Mouse (Mus musculus): Measurements from ENCODE around the gene Oxgr1. TPM values are rescaled to one million over a fixed set of nuclear protein-coding genes. Genes with fewer than 3 reads are reported as not detected.
"Not testable (repeated sequence)": the region's sequence is repeated elsewhere in the genome, so short reads cannot be mapped to it uniquely, and the experiment has no call there.

Oxgr1 gene
- polyA plus RNA-seq, 1 experiment from 2014 or later = not detected

DNA sequence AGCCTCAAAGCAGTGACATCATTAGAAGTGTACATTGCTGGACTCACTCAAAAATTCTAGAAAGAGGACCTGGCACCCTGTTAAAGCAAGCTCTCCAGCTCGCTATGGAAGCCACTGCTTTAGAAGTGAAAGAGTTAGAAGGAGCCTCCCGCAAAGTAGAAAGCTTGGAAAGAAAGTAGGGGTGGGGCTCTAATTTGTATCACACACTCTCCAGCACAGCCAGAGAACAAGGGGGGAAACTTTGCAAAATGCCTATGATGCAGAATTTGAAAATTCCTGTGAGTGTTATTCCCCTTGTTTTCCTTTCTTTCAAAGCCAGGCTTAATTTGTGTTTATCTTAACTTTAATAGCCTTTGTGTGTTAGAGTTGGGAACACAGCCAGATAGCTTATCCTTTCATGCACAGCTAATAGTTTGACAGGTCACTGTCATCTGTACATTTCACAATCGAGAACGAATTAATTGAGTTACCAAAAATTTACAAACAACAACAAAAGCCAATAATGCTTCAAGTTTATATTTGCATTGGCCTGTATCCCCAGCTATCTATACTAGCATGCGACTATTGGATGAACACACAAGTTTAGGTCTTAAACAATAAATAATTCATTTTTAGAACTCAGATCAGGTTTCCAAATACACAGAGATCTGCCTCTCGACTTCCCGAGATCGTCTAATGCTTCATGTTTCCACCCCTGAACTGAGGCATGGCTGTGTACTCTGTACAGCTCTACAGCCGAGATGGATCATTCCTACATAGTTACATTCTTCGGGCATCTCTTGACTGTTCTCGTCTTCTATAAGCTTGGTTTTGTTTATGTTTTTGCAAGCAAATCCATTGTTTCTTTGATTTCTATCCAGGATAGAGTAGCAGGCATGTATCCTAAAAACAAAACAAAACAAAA is 32.0 kb downstream of the Oxgr1 start:
- 83% methylated on average over 11 of the region's 11 CpGs for WGBS
- no peaks in the 10 kb centered on the region for H3K27me3 ChIP-seq (replicated peaks; ENCODE audit: low read depth, poor library complexity, severe bottlenecking)
- no peak overlapping the region for H3K4me3 ChIP-seq
- no peak for DNase-seq (ENCODE audit: low spot score)
- H3K27ac ChIP-seq (replicated peaks) = no peak overlapping the region
- no peaks in the 10 kb centered on the region for H3K36me3 ChIP-seq (replicated peaks)
- no peaks in the 10 kb centered on the region for H3K9me3 ChIP-seq
- H3K4me1 ChIP-seq = no peaks in the 10 kb centered on the region

DNA sequence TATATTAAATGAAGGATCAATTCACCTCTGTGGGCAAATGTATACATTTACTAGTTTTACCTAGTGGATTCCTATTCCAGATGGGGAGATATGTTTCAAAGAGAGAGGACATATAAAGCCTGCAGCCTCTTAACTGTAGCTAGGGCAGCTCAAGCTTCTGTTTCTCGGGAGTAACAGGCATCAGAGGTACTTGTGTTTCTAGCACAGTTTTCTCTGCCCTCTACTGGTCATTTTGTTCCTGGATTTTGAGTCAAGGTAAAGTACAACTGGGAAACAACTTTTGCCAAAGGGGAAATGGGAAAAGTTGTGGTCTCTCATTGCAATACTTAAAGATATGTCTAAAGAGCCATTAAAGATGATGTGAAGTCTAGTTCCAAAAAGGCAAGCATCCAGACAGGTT is 37.1 kb downstream of the Oxgr1 start:
- Histone ChIP-seq H3K9me3 (no peaks in the 10 kb centered on the region), H3K36me3 (replicated peaks) (no peaks in the 10 kb centered on the region), H3K4me1 (no peaks in the 10 kb centered on the region), H3K27me3 (replicated peaks; ENCODE audit: low read depth, poor library complexity, severe bottlenecking) (no peaks in the 10 kb centered on the region), H3K27ac (replicated peaks) (no peak overlapping the region), H3K4me3 (no peak overlapping the region)
- WGBS = 33% methylated on average over 1 of the region's 1 CpGs
- DNase-seq (ENCODE audit: low spot score) = no peak

DNA sequence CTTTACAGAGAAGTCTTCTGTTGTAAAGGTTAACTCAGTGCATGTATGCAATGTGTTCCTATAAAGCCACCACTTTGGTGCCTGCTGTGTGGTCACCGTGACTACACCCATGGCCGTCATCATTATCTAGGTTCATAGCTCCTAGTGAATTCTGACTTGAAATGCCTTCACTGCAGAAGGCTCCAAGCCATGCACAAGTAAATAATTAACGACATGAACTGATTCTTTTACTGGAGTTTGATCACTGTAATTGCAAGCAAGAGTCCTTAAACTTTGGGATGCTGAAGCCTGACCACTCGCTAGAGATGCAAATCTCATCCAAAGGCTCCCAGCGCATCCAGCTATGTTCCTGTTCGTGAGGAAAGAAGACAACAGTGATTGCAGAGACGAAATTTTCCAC is 38.6 kb downstream of the Oxgr1 start:
- H3K4me3 ChIP-seq = no peak overlapping the region
- no peaks in the 10 kb centered on the region for H3K36me3 ChIP-seq (replicated peaks)
- WGBS = 90% methylated on average over 7 of the region's 7 CpGs
- no peak overlapping the region for H3K27ac ChIP-seq (replicated peaks)
- no peaks in the 10 kb centered on the region for H3K4me1 ChIP-seq
- no peaks in the 10 kb centered on the region for H3K27me3 ChIP-seq (replicated peaks; ENCODE audit: low read depth, poor library complexity, severe bottlenecking)
- no peak for DNase-seq (ENCODE audit: low spot score)
- H3K9me3 ChIP-seq = no peaks in the 10 kb centered on the region

DNA sequence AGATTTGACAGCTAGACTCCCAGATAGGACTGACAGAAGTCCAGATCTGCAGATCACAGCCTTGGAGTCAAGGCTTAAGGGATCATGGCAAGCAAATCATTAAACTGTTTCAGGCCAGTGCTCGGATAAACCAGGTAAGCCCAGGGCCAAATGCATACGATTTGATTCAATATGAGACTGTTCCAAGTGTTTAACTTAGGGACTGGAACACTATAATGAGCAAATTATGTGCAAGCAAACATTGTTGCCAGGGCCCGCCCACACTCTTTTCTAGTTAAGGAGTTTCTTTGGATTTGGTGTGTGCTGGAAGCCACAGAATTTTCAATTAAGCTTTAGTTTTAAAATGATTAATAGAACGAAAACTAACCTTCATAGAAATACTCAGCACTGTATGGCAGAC is 39.6 kb downstream of the Oxgr1 start:
- Histone ChIP-seq H3K36me3 (replicated peaks) (no peaks in the 10 kb centered on the region), H3K27ac (replicated peaks) (no peak overlapping the region), H3K9me3 (no peaks in the 10 kb centered on the region), H3K4me1 (no peaks in the 10 kb centered on the region), H3K4me3 (no peak overlapping the region), H3K27me3 (replicated peaks; ENCODE audit: low read depth, poor library complexity, severe bottlenecking) (no peaks in the 10 kb centered on the region)
- WGBS = 90% methylated on average over 4 of the region's 4 CpGs
- DNase-seq (ENCODE audit: low spot score) = no peak

DNA sequence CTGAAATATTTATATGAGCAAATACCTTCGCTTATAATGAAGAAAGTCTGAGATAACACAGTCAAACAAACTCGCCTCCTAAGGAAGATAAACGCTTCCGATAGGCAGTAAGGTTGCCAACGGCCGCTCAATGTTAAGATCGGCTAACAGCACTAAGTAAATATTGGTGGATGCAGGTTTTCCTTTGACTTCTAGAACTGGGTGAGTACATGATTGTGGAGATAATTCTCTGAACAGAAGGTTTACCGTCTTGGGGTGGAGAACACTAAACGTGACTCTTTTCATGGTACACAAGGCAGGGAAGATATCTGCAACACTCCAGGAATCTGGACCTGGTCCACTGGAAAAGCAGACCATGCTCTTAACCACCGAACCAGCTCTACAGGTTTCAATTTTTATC is 52.6 kb downstream of the Oxgr1 start:
- Histone ChIP-seq H3K36me3 (replicated peaks) (no peaks in the 10 kb centered on the region), H3K27ac (replicated peaks) (no peak overlapping the region), H3K4me1 (no peaks in the 10 kb centered on the region), H3K4me3 (no peak overlapping the region), H3K9me3 (no peaks in the 10 kb centered on the region), H3K27me3 (replicated peaks; ENCODE audit: low read depth, poor library complexity, severe bottlenecking) (no peaks in the 10 kb centered on the region)
- WGBS = 92% methylated on average over 10 of the region's 10 CpGs
- DNase-seq (ENCODE audit: low spot score) = no peak

DNA sequence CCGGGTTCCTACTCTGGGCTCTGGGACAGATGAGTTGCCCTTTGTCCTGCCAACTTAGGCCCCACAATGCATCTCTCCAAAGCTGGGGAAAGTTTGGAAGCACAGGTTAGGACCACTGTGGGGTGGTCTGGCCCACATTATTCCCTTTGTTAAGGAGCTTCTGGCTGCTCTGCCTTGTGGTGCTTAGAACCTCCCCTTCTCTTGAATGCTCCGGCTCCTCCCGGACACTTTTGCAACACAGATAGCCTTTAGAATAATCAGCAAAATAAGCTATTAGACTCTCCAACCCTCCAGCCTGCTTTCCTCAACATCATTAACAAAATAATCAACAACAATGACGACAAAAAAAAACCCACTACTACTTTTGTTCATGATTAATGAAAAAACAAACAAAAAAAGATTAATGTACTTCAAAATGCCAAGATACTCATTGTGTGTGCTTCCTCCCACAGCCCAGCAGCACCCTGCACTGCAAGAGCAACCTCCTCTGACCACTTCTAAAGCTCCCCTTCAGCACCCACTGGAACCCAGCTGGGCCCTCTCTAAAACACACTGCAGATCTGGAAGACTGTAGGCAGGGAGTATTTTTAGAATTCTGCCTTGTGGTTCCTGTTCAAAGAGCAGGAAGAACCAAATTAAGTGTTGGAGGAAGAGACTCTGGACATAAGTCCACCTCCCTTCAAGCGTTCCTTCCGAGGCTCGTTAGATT is 53.1 kb downstream of the Oxgr1 start:
- no peaks in the 10 kb centered on the region for H3K4me1 ChIP-seq
- no peaks in the 10 kb centered on the region for H3K36me3 ChIP-seq (replicated peaks)
- WGBS = 82% methylated on average over 7 of the region's 7 CpGs
- H3K9me3 ChIP-seq = no peaks in the 10 kb centered on the region
- no peak overlapping the region for H3K4me3 ChIP-seq
- H3K27ac ChIP-seq (replicated peaks) = no peak overlapping the region
- H3K27me3 ChIP-seq (replicated peaks; ENCODE audit: low read depth, poor library complexity, severe bottlenecking) = no peaks in the 10 kb centered on the region
- no peak for DNase-seq (ENCODE audit: low spot score)

DNA sequence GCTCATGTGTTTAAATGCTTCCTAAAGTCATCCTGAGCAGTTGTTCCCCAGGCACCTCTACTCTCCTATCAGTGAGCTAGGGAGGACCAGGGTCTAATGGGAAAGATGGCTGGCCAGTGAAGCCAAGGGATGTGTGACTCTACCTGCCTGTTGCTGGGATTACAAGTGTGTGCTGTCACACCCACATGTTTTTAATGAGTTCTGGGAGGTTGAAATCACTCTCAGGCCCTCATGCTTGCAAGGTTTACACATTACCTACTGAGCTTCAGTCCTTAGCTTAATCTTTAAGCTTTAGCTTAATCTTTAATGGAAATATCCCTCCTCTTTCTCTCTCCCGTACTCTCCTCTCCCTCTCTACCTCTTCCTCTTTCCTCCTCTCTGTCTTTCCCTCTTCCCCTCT is 55.0 kb downstream of the Oxgr1 start:
- no peak for DNase-seq (ENCODE audit: low spot score)
- Histone ChIP-seq H3K36me3 (replicated peaks) (no peaks in the 10 kb centered on the region), H3K27me3 (replicated peaks; ENCODE audit: low read depth, poor library complexity, severe bottlenecking) (no peaks in the 10 kb centered on the region), H3K4me1 (no peaks in the 10 kb centered on the region), H3K9me3 (no peaks in the 10 kb centered on the region), H3K4me3 (no peak overlapping the region), H3K27ac (replicated peaks) (no peak overlapping the region)
- 77% methylated on average over 1 of the region's 1 CpGs for WGBS

DNA sequence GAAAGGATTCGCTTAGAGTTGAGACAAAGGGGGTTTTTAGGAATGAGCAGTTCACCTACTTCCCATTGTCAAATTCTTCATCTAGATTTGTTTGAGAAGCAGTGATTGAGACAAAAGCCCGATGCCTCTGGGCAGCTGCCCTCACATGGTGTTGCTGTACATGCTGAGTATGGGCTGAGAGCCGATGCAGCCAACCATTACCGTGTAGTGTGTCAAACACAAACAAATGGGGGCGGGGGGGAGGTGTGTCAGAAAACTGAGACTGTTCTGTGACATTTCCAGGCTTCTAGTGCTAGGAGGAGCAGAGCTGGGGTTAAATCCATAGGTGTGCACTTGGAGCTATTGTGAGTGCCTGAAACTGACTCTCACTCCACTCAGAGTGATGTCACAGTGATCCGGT is 55.5 kb downstream of the Oxgr1 start:
- WGBS = 89% methylated on average over 6 of the region's 6 CpGs
- Histone ChIP-seq H3K36me3 (replicated peaks) (no peaks in the 10 kb centered on the region), H3K4me3 (no peak overlapping the region), H3K27me3 (replicated peaks; ENCODE audit: low read depth, poor library complexity, severe bottlenecking) (no peaks in the 10 kb centered on the region), H3K27ac (replicated peaks) (no peak overlapping the region), H3K9me3 (no peaks in the 10 kb centered on the region), H3K4me1 (no peaks in the 10 kb centered on the region)
- no peak for DNase-seq (ENCODE audit: low spot score)

DNA sequence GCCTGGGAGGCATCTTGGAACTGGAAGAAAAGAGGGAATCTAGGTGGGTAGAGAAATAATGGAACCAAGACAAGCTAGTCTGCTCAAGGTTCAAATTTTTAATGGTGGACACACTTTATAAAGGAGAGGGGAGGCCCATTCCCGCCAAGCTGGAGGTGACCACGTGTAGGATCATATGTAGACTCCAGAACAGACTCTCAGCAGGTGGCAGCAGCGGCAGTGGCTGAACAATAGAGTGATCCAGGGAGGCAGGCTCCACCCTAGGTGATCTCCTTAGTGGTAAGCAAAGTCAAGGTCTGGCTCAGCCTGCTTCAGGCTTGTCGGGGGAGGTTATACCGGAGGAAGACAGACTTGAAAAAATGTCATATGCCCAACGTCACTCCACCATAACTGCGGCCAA is 55.9 kb downstream of the Oxgr1 start:
- H3K27ac ChIP-seq (replicated peaks); H3K9me3 ChIP-seq; H3K4me3 ChIP-seq; H3K4me1 ChIP-seq; DNase-seq (ENCODE audit: low spot score); H3K27me3 ChIP-seq (replicated peaks; ENCODE audit: low read depth, poor library complexity, severe bottlenecking); H3K36me3 ChIP-seq (replicated peaks): not testable (repeated sequence)
- 87% methylated on average over 7 of the region's 7 CpGs for WGBS

DNA sequence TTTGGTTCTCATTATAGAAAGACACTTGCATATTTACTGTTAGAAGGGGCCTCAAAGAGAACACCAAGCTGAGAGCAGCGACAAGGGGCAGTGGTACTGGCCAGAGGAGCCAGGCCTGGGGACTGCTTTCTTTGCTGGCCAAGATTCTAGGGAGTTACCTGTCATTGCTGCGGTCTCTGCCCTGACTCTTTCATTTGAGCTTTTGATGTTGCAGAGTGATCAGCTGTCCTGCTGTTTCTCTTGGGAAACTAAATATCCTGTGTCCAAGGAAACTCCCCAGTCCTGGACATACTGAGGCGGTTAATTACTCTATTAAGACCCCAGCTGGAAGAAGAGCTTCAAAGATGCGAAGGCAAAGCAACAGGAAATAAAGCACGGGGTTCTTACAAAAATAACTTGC is 60.9 kb downstream of the Oxgr1 start:
- no peak for DNase-seq (ENCODE audit: low spot score)
- Histone ChIP-seq H3K9me3 (no peaks in the 10 kb centered on the region), H3K27me3 (replicated peaks; ENCODE audit: low read depth, poor library complexity, severe bottlenecking) (no peaks in the 10 kb centered on the region), H3K36me3 (replicated peaks) (no peaks in the 10 kb centered on the region), H3K27ac (replicated peaks) (no peak overlapping the region), H3K4me3 (no peak overlapping the region), H3K4me1 (peaks cover 7% of the 10 kb centered on the region; the same call in 1 of the 2 replicates)
- 43% methylated on average over 5 of the region's 5 CpGs for WGBS

DNA sequence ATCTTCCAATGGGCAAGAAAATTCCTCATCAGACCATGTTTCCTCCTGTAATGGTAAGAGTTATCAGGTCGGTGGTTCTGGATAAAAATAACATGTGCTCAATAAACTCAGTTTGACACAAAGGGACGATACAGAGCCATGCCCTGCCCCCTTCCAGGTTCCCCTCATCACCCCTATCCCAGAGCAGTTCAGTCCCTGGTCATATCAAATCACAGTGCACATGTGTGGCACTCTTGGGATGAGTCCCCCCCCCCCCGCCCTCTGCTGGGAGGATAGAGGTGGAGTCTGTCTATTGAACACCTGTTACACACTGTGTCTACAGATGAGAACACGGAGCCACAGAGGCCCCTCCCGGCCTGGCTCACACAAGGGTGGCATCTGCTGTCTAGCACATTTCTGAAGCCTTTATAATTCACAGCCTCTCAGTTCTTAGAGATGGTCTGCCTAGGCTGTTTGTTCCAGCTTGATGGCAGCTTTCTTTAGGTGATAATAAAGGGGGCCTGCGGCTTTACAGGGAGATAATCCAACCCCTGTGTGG is 61.5 kb downstream of the Oxgr1 start:
- 76% methylated on average over 6 of the region's 6 CpGs for WGBS
- H3K4me1 ChIP-seq = peaks cover 7% of the 10 kb centered on the region; the same call in 1 of the 2 replicates
- H3K27ac ChIP-seq (replicated peaks) = no peak overlapping the region
- H3K4me3 ChIP-seq = no peak overlapping the region
- no peaks in the 10 kb centered on the region for H3K36me3 ChIP-seq (replicated peaks)
- H3K9me3 ChIP-seq = no peaks in the 10 kb centered on the region
- H3K27me3 ChIP-seq (replicated peaks; ENCODE audit: low read depth, poor library complexity, severe bottlenecking) = no peaks in the 10 kb centered on the region
- DNase-seq (ENCODE audit: low spot score) = no peak

All from embryonic facial prominence, embryonic 10.5 days (tissue).